Mouse (Mus musculus) kidney, embryonic 14.5 days (tissue): ENCODE results near the gene Srarp. TPM values are rescaled to one million over a fixed set of nuclear protein-coding genes. Genes with fewer than 3 reads are reported as not detected.
A peak's percentile ranks its signal among the peaks of the same experiment; 100 is the strongest.

Source experiments
- ATAC-seq: fragments of 200-750 bp; cut with Nextera tagmentation; 2 replicates; pipeline ENCODE4 v1.8.0; 2017; ENCODE audit warnings: moderate number of reproducible peaks, mild to moderate bottlenecking, moderate TSS enrichment, moderate library complexity; ENCODE audit not compliant: low FRiP score, low TSS enrichment
- H3K27ac ChIP-seq: fragments of 300-500 bp; sonication (generic); 2 replicates; pipeline ENCODE4 v1.5.1; 2014; ENCODE audit warnings: low read depth, mild to moderate bottlenecking, low read length, moderate library complexity, mixed read lengths
- H3K27me3 ChIP-seq: fragments of 300-500 bp; sonication (generic); 2 replicates; pipeline ENCODE4 v1.6.1; 2014; ENCODE audit warnings: mild to moderate bottlenecking, low read length; ENCODE audit not compliant: control insufficient read depth, insufficient read depth
- H3K36me3 ChIP-seq: fragments of 300-500 bp; sonication (generic); 2 replicates; pipeline ENCODE4 v1.6.1; 2014; ENCODE audit warnings: low read length, mixed read lengths; ENCODE audit not compliant: control insufficient read depth, insufficient read depth
- H3K4me1 ChIP-seq: fragments of 300-500 bp; sonication (generic); 2 replicates; pipeline ENCODE4 v1.6.1; 2014; ENCODE audit warnings: low read length, mixed read lengths; ENCODE audit not compliant: control insufficient read depth, insufficient read depth
- H3K4me2 ChIP-seq: fragments of 300-500 bp; sonication (generic); replicated peaks from 2 replicates; pipeline ENCODE4 v1.6.1; 2014; ENCODE audit warnings: low read depth, mild to moderate bottlenecking, low read length
- H3K4me3 ChIP-seq: fragments of 300-500 bp; sonication (generic); 2 replicates; pipeline ENCODE4 v1.5.1; 2014; ENCODE audit warnings: mild to moderate bottlenecking, low read length
- H3K9ac ChIP-seq: fragments of 300-500 bp; sonication (generic); 2 replicates; pipeline ENCODE4 v1.6.1; 2014; ENCODE audit warnings: low read depth, mild to moderate bottlenecking, low read length, moderate library complexity
- H3K9me3 ChIP-seq: fragments of 300-500 bp; sonication (generic); 2 replicates; pipeline ENCODE4 v1.6.1; 2016; ENCODE audit warnings: low read length; ENCODE audit not compliant: control insufficient read depth
- WGBS: fragments of 180-500 bp; shearing (Covaris S2); extraction: QIAGEN DNeasy Blood & Tissue Kit; methylation state at CpG from one replicate; pipeline ENCODE4 v1.1.7; 2014; 5-methylcytosine and 5-hydroxymethylcytosine counted together
- polyA plus RNA-seq: library from polyadenylated mRNA; unstranded; fragments of >200 nt; fragmentation: Nextera tagmentation; extraction: Ambion mirVana; gene quantifications from 2 replicates; pipeline ENCODE4 v1.2.1, GENCODE M21; 2014

The Srarp gene
- polyA plus RNA-seq, 1 experiment from 2014 or later, result not detected

GRCm38 (mm10) chr4:141389366-141390150 lies 46.3 kb downstream of the Srarp start:
- Histone ChIP-seq H3K4me2 (no peak overlapping the region), H3K27ac (no peak overlapping the region), H3K9me3 (no peaks in the 10 kb centered on the region), H3K27me3 (peaks cover 5% of the 10 kb centered on the region), H3K4me3 (no peak overlapping the region), H3K9ac (no peak overlapping the region), H3K36me3 (no peaks in the 10 kb centered on the region), H3K4me1 (no peaks in the 10 kb centered on the region)
- ATAC-seq, result no peak
- 70% methylated on average over 18 of the region's 18 CpGs for WGBS

- Histone ChIP-seq H3K9me3 (no peaks in the 10 kb centered on the region), H3K9ac (no peak overlapping the region), H3K27me3 (peaks cover 22% of the 10 kb centered on the region), H3K4me2 (no peak overlapping the region), H3K4me1 (0 out of 2 replicates have a peak, but pooled peaks cover under 1% of the 10 kb centered on the region), H3K27ac (no peak overlapping the region), H3K36me3 (no peaks in the 10 kb centered on the region), H3K4me3 (no peak overlapping the region)
- WGBS, result 64% methylated on average over 5 of the region's 5 CpGs
- ATAC-seq, result 0 out of 2 replicates have a peak, but pooled peaks have one; percentile 11
These were observed 48.0 kb downstream of the Srarp start for GRCm38 (mm10) chr4:141387933-141388332.

GRCm38 (mm10) chr4:141387093-141387784 lies 48.7 kb downstream of the Srarp start:
- no peak overlapping the region for H3K4me2 ChIP-seq
- WGBS, result 19% methylated on average over 5 of the region's 5 CpGs
- no peak overlapping the region for H3K9ac ChIP-seq

GRCm38 (mm10) chr4:141386150-141386549 lies 49.8 kb downstream of the Srarp start:
- Histone ChIP-seq H3K9ac (no peak overlapping the region), H3K27me3 (peaks cover 28% of the 10 kb centered on the region), H3K4me3 (no peak overlapping the region), H3K9me3 (no peaks in the 10 kb centered on the region), H3K4me1 (peaks cover 8% of the 10 kb centered on the region; the same call in 1 of the 2 replicates), H3K4me2 (no peak overlapping the region), H3K27ac (no peak overlapping the region), H3K36me3 (no peaks in the 10 kb centered on the region)
- ATAC-seq, result no peak
- 79% methylated on average over 7 of the region's 7 CpGs for WGBS

More at GRCm38 (mm10) chr4:141387093-141387784, 48.7 kb downstream of the Srarp start:
- Histone ChIP-seq H3K27ac (no peak overlapping the region), H3K4me1 (peaks cover 7% of the 10 kb centered on the region; the same call in 1 of the 2 replicates), H3K4me3 (no peak overlapping the region), H3K36me3 (no peaks in the 10 kb centered on the region), H3K9me3 (no peaks in the 10 kb centered on the region), H3K27me3 (peaks cover 28% of the 10 kb centered on the region)
- ATAC-seq, result no peak

GRCm38 (mm10) chr4:141385275-141385674 lies 50.6 kb downstream of the Srarp start:
- H3K4me3 ChIP-seq, result no peak overlapping the region
- H3K36me3 ChIP-seq, result no peaks in the 10 kb centered on the region
- H3K4me1 ChIP-seq, result peaks cover 8% of the 10 kb centered on the region; the same call in 1 of the 2 replicates
- H3K27me3 ChIP-seq, result peaks cover 32% of the 10 kb centered on the region
- WGBS, result 0% methylated on average over 7 of the region's 7 CpGs
- no peaks in the 10 kb centered on the region for H3K9me3 ChIP-seq
- no peak overlapping the region for H3K4me2 ChIP-seq
- peak; percentile 25 for ATAC-seq
- H3K9ac ChIP-seq, result no peak overlapping the region
- H3K27ac ChIP-seq, result no peak overlapping the region

Other genes starting within 250 kb of the Srarp start
- gene Rsg1, start 222.1 kb downstream of the Srarp start, polyA plus RNA-seq, result 3.6 and 5.0 TPM in 2 replicates
- 6.8 and 7.4 TPM in 2 replicates for gene Arhgef19, start 196.6 kb downstream of the Srarp start, polyA plus RNA-seq
- gene Epha2, start 134.9 kb downstream of the Srarp start, polyA plus RNA-seq, result 3.7 and 3.9 TPM in 2 replicates
- 1.9 and 2.5 TPM in 2 replicates for gene Fam131c, start 67.9 kb downstream of the Srarp start, polyA plus RNA-seq
- gene Clcnka, start 37.4 kb downstream of the Srarp start, polyA plus RNA-seq, result 2.0 and 3.9 TPM in 2 replicates
- 3.6 and 6.0 TPM in 2 replicates for gene Clcnkb, start 20.1 kb downstream of the Srarp start, polyA plus RNA-seq
- 0.09 TPM in 1 of 2 replicates, not detected in the other for gene Hspb7, start 15.3 kb downstream of the Srarp start, polyA plus RNA-seq
- 28.0 and 37.3 TPM in 2 replicates for gene Zbtb17, start 8.5 kb upstream of the Srarp start, polyA plus RNA-seq
- gene Spen, start 102.5 kb upstream of the Srarp start, polyA plus RNA-seq, result 13.1 and 19.3 TPM in 2 replicates
- 49.4 and 71.3 TPM in 2 replicates for gene Fblim1, start 170.0 kb upstream of the Srarp start, polyA plus RNA-seq
- 0.86 and 1.2 TPM in 2 replicates for gene Tmem82, start 182.5 kb upstream of the Srarp start, polyA plus RNA-seq
- 0.07 TPM in 1 of 2 replicates, not detected in the other for gene Slc25a34, start 187.7 kb upstream of the Srarp start, polyA plus RNA-seq
- 3.5 and 6.8 TPM in 2 replicates for gene Plekhm2, start 228.8 kb upstream of the Srarp start, polyA plus RNA-seq
- not detected in 2 replicates for gene Rsc1a1, start 249.5 kb upstream of the Srarp start, polyA plus RNA-seq